Mouse (Mus musculus): ENCODE results near the gene Ctrb1. TPM values are rescaled to one million over a fixed set of nuclear protein-coding genes. Genes with fewer than 3 reads are reported as not detected.

The Ctrb1 gene
- total and polyA plus RNA-seq, 2 experiments from 2014 or later, result not detected

GRCm38 (mm10) chr8:111705222-111705621 lies 14.4 kb upstream of the Ctrb1 start:
- Histone ChIP-seq H3K36me3 (ENCODE audit: insufficient read depth) (peaks cover 6% of the 10 kb centered on the region), H3K4me3 (ENCODE audit: low read depth, low read length) (no peak overlapping the region), H3K27ac (ENCODE audit: low read depth, low read length) (no peak overlapping the region), H3K9ac (no peak overlapping the region), H3K4me1 (ENCODE audit: insufficient read depth) (no peaks in the 10 kb centered on the region), H3K27me3 (ENCODE audit: insufficient read depth, low read length) (no peaks in the 10 kb centered on the region), H3K4me2 (ENCODE audit: low read depth) (no peak overlapping the region), H3K9me3 (ENCODE audit: low read length) (no peaks in the 10 kb centered on the region)
- WGBS, result 87% methylated on average over 3 of the region's 3 CpGs
- TF ChIP-seq CTCF (IDR thresholded peaks at IDR 0.05; ENCODE audit: low read depth), result no peak
- ATAC-seq (no peak), DNase-seq (no peak)

GRCm38 (mm10) chr8:111704585-111704984 lies 13.8 kb upstream of the Ctrb1 start:
- ATAC-seq (no peak), DNase-seq (no peak)
- WGBS, result 91% methylated on average over 11 of the region's 12 CpGs
- Histone ChIP-seq H3K27me3 (ENCODE audit: insufficient read depth, low read length) (no peaks in the 10 kb centered on the region), H3K9ac (no peak overlapping the region), H3K4me2 (ENCODE audit: low read depth) (no peak overlapping the region), H3K9me3 (ENCODE audit: low read length) (no peaks in the 10 kb centered on the region), H3K4me3 (ENCODE audit: low read depth, low read length) (no peak overlapping the region), H3K27ac (ENCODE audit: low read depth, low read length) (no peak overlapping the region), H3K36me3 (ENCODE audit: insufficient read depth) (peaks cover 6% of the 10 kb centered on the region), H3K4me1 (ENCODE audit: insufficient read depth) (no peaks in the 10 kb centered on the region)
- no peak for TF ChIP-seq CTCF (IDR thresholded peaks at IDR 0.05; ENCODE audit: low read depth)

DNA sequence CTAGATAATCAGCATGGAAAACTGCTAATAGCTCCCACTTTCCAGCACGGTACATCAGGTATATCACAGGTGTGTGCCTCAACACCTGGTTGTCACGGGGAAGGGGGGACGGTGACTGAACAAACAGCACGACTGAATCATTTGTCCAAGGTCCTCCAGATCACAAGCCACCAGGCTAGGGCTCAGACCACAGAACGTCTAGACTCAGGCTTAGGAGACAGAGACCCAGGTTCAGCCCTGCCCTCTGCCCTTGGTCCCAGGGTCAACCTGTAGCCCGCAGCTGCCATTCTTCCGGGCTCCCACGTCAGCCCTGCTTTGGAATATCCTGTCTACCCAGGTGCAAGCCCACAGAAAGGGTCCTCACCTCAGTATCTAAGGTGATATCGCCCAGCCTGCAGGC lies 10.6 kb upstream of the Ctrb1 start:
- ATAC-seq (no peak), DNase-seq (no peak)
- no peak overlapping the region for H3K9ac ChIP-seq
- no peak overlapping the region for H3K4me2 ChIP-seq (ENCODE audit: low read depth)
- H3K27ac ChIP-seq (ENCODE audit: low read depth, low read length), result no peak overlapping the region
- no peaks in the 10 kb centered on the region for H3K27me3 ChIP-seq (ENCODE audit: insufficient read depth, low read length)
- no peak for TF ChIP-seq CTCF (IDR thresholded peaks at IDR 0.05; ENCODE audit: low read depth)
- no peaks in the 10 kb centered on the region for H3K9me3 ChIP-seq (ENCODE audit: low read length)
- no peaks in the 10 kb centered on the region for H3K36me3 ChIP-seq (ENCODE audit: insufficient read depth)
- H3K4me1 ChIP-seq (ENCODE audit: insufficient read depth), result no peaks in the 10 kb centered on the region
- H3K4me3 ChIP-seq (ENCODE audit: low read depth, low read length), result no peak overlapping the region
- 90% methylated on average over 9 of the region's 9 CpGs for WGBS

- 90% methylated on average over 5 of the region's 5 CpGs for WGBS
- no peak for TF ChIP-seq CTCF (IDR thresholded peaks at IDR 0.05; ENCODE audit: low read depth)
- H3K4me3 ChIP-seq (ENCODE audit: low read depth, low read length), result no peak overlapping the region
These were observed 9.9 kb upstream of the Ctrb1 start for GRCm38 (mm10) chr8:111700740-111701139.

GRCm38 (mm10) chr8:111700201-111700600 lies 9.4 kb upstream of the Ctrb1 start:
- DNase-seq, result no peak

More at GRCm38 (mm10) chr8:111700740-111701139, 9.9 kb upstream of the Ctrb1 start:
- Histone ChIP-seq H3K4me1 (ENCODE audit: insufficient read depth) (no peaks in the 10 kb centered on the region), H3K9me3 (ENCODE audit: low read length) (no peaks in the 10 kb centered on the region), H3K9ac (no peak overlapping the region), H3K27me3 (ENCODE audit: insufficient read depth, low read length) (no peaks in the 10 kb centered on the region), H3K36me3 (ENCODE audit: insufficient read depth) (no peaks in the 10 kb centered on the region), H3K4me2 (ENCODE audit: low read depth) (no peak overlapping the region), H3K27ac (ENCODE audit: low read depth, low read length) (no peak overlapping the region)
- DNase-seq (no peak), ATAC-seq (no peak)

DNA sequence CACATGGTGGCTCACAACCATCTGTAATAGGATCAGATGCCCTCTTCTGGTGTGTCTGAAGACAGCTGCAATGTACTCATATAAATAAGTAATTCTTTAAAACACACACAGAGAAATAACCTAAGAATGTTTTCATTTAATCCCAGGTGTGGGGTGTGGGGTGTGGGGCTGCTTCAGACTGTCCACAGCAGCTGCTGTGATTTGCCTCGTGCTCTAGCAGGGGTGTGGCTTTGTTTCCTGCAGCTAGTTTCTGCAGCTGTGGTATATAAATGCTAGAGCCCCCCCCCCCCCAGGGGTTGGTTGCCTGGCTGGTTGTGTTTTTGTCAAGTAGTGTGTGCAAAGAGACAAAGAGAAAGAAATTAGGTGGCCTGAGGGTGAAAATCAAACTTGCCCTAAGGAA lies 8.2 kb upstream of the Ctrb1 start:
- no peak overlapping the region for H3K4me3 ChIP-seq (ENCODE audit: low read depth, low read length)
- WGBS, result 11% methylated on average over 1 of the region's 1 CpGs

More at GRCm38 (mm10) chr8:111700201-111700600, 9.4 kb upstream of the Ctrb1 start:
- no peak for ATAC-seq
- Histone ChIP-seq H3K36me3 (ENCODE audit: insufficient read depth) (no peaks in the 10 kb centered on the region), H3K4me1 (ENCODE audit: insufficient read depth) (no peaks in the 10 kb centered on the region), H3K4me3 (ENCODE audit: low read depth, low read length) (no peak overlapping the region), H3K27ac (ENCODE audit: low read depth, low read length) (no peak overlapping the region), H3K9ac (no peak overlapping the region), H3K9me3 (ENCODE audit: low read length) (no peaks in the 10 kb centered on the region), H3K4me2 (ENCODE audit: low read depth) (no peak overlapping the region), H3K27me3 (ENCODE audit: insufficient read depth, low read length) (no peaks in the 10 kb centered on the region)
- 78% methylated on average over 3 of the region's 3 CpGs for WGBS
- no peak for TF ChIP-seq CTCF (IDR thresholded peaks at IDR 0.05; ENCODE audit: low read depth)

GRCm38 (mm10) chr8:111697655-111698054 lies 6.8 kb upstream of the Ctrb1 start:
- DNase-seq (no peak), ATAC-seq (no peak)
- 80% methylated on average over 10 of the region's 10 CpGs for WGBS
- Histone ChIP-seq H3K4me1 (ENCODE audit: insufficient read depth) (no peaks in the 10 kb centered on the region), H3K9me3 (ENCODE audit: low read length) (no peaks in the 10 kb centered on the region), H3K27me3 (ENCODE audit: insufficient read depth, low read length) (no peaks in the 10 kb centered on the region), H3K9ac (no peak overlapping the region), H3K36me3 (ENCODE audit: insufficient read depth) (no peaks in the 10 kb centered on the region), H3K27ac (ENCODE audit: low read depth, low read length) (no peak overlapping the region), H3K4me2 (ENCODE audit: low read depth) (no peak overlapping the region), H3K4me3 (ENCODE audit: low read depth, low read length) (no peak overlapping the region)
- no peak for TF ChIP-seq CTCF (IDR thresholded peaks at IDR 0.05; ENCODE audit: low read depth)

More for the DNA sequence above, 8.2 kb upstream of the Ctrb1 start:
- no peak for DNase-seq
- H3K9me3 ChIP-seq (ENCODE audit: low read length), result no peaks in the 10 kb centered on the region
- no peak overlapping the region for H3K9ac ChIP-seq
- H3K4me2 ChIP-seq (ENCODE audit: low read depth), result no peak overlapping the region
- no peaks in the 10 kb centered on the region for H3K36me3 ChIP-seq (ENCODE audit: insufficient read depth)
- no peaks in the 10 kb centered on the region for H3K27me3 ChIP-seq (ENCODE audit: insufficient read depth, low read length)
- H3K27ac ChIP-seq (ENCODE audit: low read depth, low read length), result no peak overlapping the region
- no peaks in the 10 kb centered on the region for H3K4me1 ChIP-seq (ENCODE audit: insufficient read depth)
- no peak for ATAC-seq
- no peak for TF ChIP-seq CTCF (IDR thresholded peaks at IDR 0.05; ENCODE audit: low read depth)

DNA sequence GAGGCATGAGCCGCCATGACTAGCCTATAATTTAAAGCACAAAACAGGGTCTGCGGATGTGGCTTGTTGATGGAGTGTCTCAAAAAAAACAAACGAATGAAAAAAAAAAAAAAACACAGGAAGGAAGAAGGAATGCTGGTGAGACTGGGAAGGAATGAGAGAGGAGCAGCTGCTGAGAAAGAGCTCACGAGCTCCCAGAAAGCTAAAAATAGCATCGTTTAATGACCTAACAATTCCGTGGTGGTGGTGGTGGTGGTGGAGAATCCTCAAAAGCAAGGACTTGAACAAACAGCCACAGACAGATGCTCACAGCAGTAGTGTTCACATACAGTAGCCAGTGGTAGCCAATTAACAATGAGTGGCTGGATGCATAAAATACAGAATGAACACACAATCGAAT lies 4.6 kb upstream of the Ctrb1 start:
- Histone ChIP-seq H3K9ac (no peak overlapping the region), H3K9me3 (ENCODE audit: low read length) (no peaks in the 10 kb centered on the region), H3K27me3 (ENCODE audit: insufficient read depth, low read length) (no peaks in the 10 kb centered on the region), H3K4me2 (ENCODE audit: low read depth) (no peak overlapping the region), H3K36me3 (ENCODE audit: insufficient read depth) (no peaks in the 10 kb centered on the region), H3K4me3 (ENCODE audit: low read depth, low read length) (no peak overlapping the region), H3K4me1 (ENCODE audit: insufficient read depth) (no peaks in the 10 kb centered on the region), H3K27ac (ENCODE audit: low read depth, low read length) (no peak overlapping the region)
- no peak for ATAC-seq
- TF ChIP-seq CTCF (IDR thresholded peaks at IDR 0.05; ENCODE audit: low read depth), result no peak
- WGBS, result 64% methylated on average over 7 of the region's 7 CpGs
- DNase-seq, result no peak
